Mouse (Mus musculus) B cell, adult 67 days (primary cell): ENCODE results near the gene Stxbp4. TPM values are rescaled to one million over a fixed set of nuclear protein-coding genes. Genes with fewer than 3 reads are reported as not detected.

ENCODE experiments used
- total RNA-seq, 2 experiments: library from RNA; stranded (reverse); gene quantifications; 4 replicates each; pipeline ENCODE4 v1.2.4; 2023

Gene Stxbp4
- 1 to 10 TPM; 9.5 to 9.9 TPM for total RNA-seq

DNA sequence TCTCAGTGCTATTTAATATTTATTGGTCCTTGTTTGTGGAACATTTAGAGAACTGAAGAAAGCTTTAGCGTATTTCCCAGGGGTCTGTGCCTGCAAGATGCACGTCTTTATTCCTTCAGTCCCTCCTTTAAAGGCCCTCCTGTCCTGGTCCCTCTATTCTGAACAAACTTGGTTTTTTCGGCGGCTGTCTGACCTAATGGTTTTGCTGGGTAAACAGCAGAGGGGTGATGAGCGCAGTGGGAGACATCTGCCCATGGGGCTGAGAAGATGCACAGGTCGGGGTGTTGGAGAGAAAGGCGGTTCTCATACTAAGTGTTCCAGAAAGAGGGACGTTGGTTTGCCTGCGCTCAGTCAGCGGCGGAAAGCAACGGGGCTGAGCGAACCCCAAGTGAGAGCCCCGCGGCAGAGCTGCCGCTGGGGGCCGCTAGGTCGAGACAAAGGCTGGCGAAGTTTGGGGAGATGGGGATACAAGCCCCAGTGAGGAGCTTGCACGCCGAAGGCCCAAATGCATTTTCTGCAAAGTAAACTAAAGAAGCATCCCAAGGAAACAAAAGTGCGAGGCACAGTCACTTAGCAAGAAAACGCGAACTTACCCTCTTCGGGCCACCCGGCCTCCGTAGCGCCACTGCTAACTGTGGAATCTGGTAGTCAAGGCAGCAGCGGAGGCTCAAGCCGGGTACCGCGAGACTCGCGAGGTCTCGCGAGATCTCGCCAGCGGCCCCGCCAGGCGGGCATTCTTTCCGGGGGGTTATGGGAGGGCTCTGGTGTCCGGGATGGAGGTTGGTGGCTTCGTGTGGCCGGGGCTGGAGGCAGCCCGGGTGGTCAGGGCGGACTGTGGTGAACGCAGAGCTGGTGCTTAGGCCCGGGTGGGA lies at the start of gene Stxbp4, which contains the start of gene Cox11:
TSS of gene Stxbp4 (minus strand) at position 645 of the 872 bp plus-strand sequence.
TSS of gene Cox11 (plus strand) at position 734 of the 872 bp plus-strand sequence.

Other genes with a start within 250 kb of the Stxbp4 start
- gene Hlf, start 247.2 kb downstream of the Stxbp4 start, total RNA-seq: not detected
- gene Cox11, start 89 bp upstream of the Stxbp4 start, total RNA-seq: 10 to 100 TPM; 13.3 to 15.5 TPM
- gene Tom1l1, start 50.3 kb upstream of the Stxbp4 start, total RNA-seq: not detected